Mouse (Mus musculus) hindbrain, postnatal 0 days (tissue): Measurements from ENCODE around the gene 4930562C15Rik. TPM values are rescaled to one million over a fixed set of nuclear protein-coding genes. Genes with fewer than 3 reads are reported as not detected.

Experiments
- ATAC-seq: fragments of 200-750 bp; cut with Nextera tagmentation; 2 replicates; pipeline ENCODE4 v1.8.0; 2017; ENCODE audit warnings: mild to moderate bottlenecking, moderate TSS enrichment, moderate library complexity
- DNase-seq: peaks from one replicate; pipeline ENCODE4 v3.0.0-alpha.2; 2015; ENCODE audit warnings: low spot score
- H3K27ac ChIP-seq: fragments of 300-500 bp; sonication (generic); 2 replicates; pipeline ENCODE4 v1.5.1; 2014; ENCODE audit warnings: mild to moderate bottlenecking
- H3K27me3 ChIP-seq: fragments of 300-500 bp; sonication (generic); 2 replicates; pipeline ENCODE4 v1.6.1; 2014; ENCODE audit warnings: low read length, mixed read lengths; ENCODE audit not compliant: insufficient read depth
- H3K36me3 ChIP-seq: fragments of 300-500 bp; sonication (generic); 2 replicates; pipeline ENCODE4 v1.6.1; 2014; ENCODE audit warnings: low read length, mixed read lengths; ENCODE audit not compliant: insufficient read depth
- H3K4me1 ChIP-seq: fragments of 300-500 bp; sonication (generic); 2 replicates; pipeline ENCODE4 v1.6.1; 2014; ENCODE audit warnings: antibody characterized with exemption, low read length, mixed read lengths; ENCODE audit not compliant: insufficient read depth
- H3K4me2 ChIP-seq: fragments of 300-500 bp; sonication (generic); 2 replicates; pipeline ENCODE4 v1.6.1; 2014; ENCODE audit warnings: low read depth, mild to moderate bottlenecking, low read length, moderate library complexity, mixed read lengths
- H3K4me3 ChIP-seq: fragments of 300-500 bp; sonication (generic); 2 replicates; pipeline ENCODE4 v1.5.1; 2014; ENCODE audit warnings: low read length
- H3K9ac ChIP-seq: fragments of 300-500 bp; sonication (generic); replicated peaks from 2 replicates; pipeline ENCODE4 v1.6.1; 2014; ENCODE audit warnings: mild to moderate bottlenecking, low read length, moderate library complexity, mixed read lengths
- H3K9me3 ChIP-seq: fragments of 300-500 bp; sonication (generic); 2 replicates; pipeline ENCODE4 v1.6.1; 2016; ENCODE audit warnings: low read length, mixed read lengths
- CTCF ChIP-seq: IDR thresholded peaks from 2 replicates; pipeline ENCODE4 v1.5.1; 2016; ENCODE audit warnings: antibody characterized with exemption, control low read depth, low read depth
- WGBS: fragments of 180-500 bp; shearing (Covaris S2); extraction: QIAGEN DNeasy Blood & Tissue Kit; methylation state at CpG from one replicate; pipeline ENCODE4 v1.1.7; 2014; 5-methylcytosine and 5-hydroxymethylcytosine counted together
- polyA plus RNA-seq: library from polyadenylated mRNA; unstranded; fragments of >200 nt; fragmentation: Nextera tagmentation; extraction: Ambion mirVana; gene quantifications from 2 replicates; pipeline ENCODE4 v1.2.1, GENCODE M21; 2015
- total RNA-seq: library from RNA; depleted of rRNA; stranded (reverse); fragments of >200 nt; gene quantifications from 2 replicates; pipeline ENCODE4 v1.2.3, GENCODE M21; 2014

Gene 4930562C15Rik
- total and polyA plus RNA-seq, 2 experiments from 2014 or later: 0.31 TPM; not detected in 1

DNA sequence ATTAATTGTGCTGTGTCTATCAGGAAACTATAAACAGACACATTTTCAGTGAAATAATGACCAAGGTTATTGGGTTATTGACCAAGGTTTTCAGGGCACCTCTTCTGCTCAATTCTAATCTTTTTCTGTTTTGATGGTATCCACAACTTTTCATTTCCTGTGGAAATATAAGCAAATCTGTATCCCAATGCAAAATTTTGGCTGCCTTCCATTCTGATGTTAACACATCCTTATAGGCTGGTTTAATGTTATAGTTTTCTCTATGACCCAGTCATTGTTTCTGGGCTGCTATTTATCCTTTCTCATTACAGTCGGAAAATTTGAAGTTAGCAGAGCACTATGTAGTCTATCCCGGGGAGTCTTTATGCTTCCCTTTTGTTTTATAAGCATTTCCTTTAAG is 64.5 kb downstream of the 4930562C15Rik start:
- H3K4me3 ChIP-seq: no peak overlapping the region
- no peaks in the 10 kb centered on the region for H3K27me3 ChIP-seq
- DNase-seq (no peak), ATAC-seq (no peak)
- WGBS: 82% methylated on average over 2 of the region's 2 CpGs
- H3K27ac ChIP-seq: no peak overlapping the region
- no peak for TF ChIP-seq CTCF
- H3K9me3 ChIP-seq: no peaks in the 10 kb centered on the region
- H3K9ac ChIP-seq: no peak overlapping the region
- H3K4me2 ChIP-seq: no peak overlapping the region
- H3K36me3 ChIP-seq: no peaks in the 10 kb centered on the region
- H3K4me1 ChIP-seq: no peaks in the 10 kb centered on the region

DNA sequence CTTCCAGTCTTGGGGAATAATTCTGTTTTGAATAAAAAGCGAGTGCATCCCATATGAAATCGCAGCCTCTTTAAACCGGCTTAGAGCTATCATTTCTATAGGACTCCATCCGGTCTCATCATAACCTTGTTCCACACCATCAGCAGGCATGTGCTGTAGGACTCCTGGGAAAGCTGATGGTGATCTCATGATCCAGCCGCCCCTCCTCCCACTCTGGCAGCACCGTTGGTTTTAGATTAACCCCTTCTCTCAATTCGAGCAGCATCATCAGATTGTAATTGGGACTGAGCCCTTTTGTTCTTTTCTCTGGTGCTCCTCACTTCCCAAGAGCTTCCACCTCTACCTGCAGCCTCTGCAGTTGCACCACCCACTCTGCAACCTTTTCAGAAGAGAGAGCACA is 66.0 kb downstream of the 4930562C15Rik start:
- Histone ChIP-seq H3K9me3 (no peaks in the 10 kb centered on the region), H3K36me3 (no peaks in the 10 kb centered on the region), H3K9ac (no peak overlapping the region), H3K27me3 (no peaks in the 10 kb centered on the region), H3K4me3 (no peak overlapping the region), H3K27ac (no peak overlapping the region), H3K4me1 (no peaks in the 10 kb centered on the region), H3K4me2 (no peak overlapping the region)
- no peak for ATAC-seq
- TF ChIP-seq CTCF: no peak
- WGBS: 52% methylated on average over 7 of the region's 7 CpGs
- no peak for DNase-seq

DNA sequence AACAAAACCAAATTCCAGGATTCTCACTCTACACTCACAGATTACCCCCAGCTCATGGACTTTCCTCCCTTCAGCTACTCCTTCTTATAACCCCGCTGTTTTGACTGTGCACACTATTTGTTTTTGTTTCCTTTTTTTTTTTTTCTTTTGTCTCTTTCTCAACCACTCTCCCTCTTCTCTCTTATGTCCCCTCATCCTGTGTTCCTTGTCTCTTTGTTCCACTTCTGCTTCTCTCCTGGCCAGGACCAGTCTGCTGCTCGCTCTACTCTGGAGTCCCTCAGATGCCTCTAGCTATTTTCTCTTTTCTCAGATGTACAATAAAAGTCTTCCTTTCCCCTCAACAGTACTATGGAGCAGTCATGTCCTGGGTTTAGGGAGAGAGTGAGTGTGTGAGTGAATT is 67.2 kb downstream of the 4930562C15Rik start:
- H3K27me3 ChIP-seq: no peaks in the 10 kb centered on the region
- no peak for TF ChIP-seq CTCF
- H3K9me3 ChIP-seq: no peaks in the 10 kb centered on the region
- 75% methylated on average over 2 of the region's 2 CpGs for WGBS
- H3K4me3 ChIP-seq: no peak overlapping the region
- no peaks in the 10 kb centered on the region for H3K4me1 ChIP-seq
- no peak overlapping the region for H3K27ac ChIP-seq
- H3K9ac ChIP-seq: no peak overlapping the region
- ATAC-seq: no peak
- H3K36me3 ChIP-seq: no peaks in the 10 kb centered on the region
- no peak for DNase-seq
- H3K4me2 ChIP-seq: no peak overlapping the region

DNA sequence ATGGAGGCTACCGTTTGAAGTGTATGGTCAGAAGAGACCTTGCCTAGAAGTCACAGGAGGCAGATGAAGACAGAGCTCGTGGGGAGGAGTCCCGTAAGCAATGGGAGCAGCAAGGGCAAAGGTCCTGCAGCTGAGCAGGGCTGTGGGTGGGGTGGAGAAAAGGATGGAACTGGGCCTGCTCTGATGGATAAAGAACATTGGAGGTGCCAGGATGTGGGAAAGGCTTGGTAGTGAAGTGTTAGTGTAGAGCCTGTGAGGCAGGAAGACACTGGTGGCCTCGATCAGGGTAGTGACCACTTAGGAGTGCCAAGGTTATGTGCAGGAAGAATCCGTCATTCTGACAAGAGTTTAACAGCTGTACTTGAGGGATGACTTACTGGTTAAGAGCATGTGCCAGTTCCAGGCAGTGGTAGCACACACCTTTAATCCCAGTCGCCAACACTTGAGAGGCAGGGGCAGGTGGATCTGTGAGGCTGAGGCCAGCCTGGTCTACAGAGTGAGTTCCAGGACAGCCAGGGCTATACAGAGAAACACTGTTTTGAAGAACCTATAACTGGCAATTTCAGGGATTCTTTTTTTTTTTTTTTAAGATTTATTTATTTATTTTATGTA is 68.4 kb downstream of the 4930562C15Rik start:
- no peak overlapping the region for H3K9ac ChIP-seq
- no peak for DNase-seq
- H3K36me3 ChIP-seq: no peaks in the 10 kb centered on the region
- H3K4me1 ChIP-seq: no peaks in the 10 kb centered on the region
- no peaks in the 10 kb centered on the region for H3K9me3 ChIP-seq
- H3K4me3 ChIP-seq: no peak overlapping the region
- no peak for TF ChIP-seq CTCF
- no peak for ATAC-seq
- no peak overlapping the region for H3K27ac ChIP-seq
- no peak overlapping the region for H3K4me2 ChIP-seq
- H3K27me3 ChIP-seq: no peaks in the 10 kb centered on the region
- 79% methylated on average over 6 of the region's 6 CpGs for WGBS

DNA sequence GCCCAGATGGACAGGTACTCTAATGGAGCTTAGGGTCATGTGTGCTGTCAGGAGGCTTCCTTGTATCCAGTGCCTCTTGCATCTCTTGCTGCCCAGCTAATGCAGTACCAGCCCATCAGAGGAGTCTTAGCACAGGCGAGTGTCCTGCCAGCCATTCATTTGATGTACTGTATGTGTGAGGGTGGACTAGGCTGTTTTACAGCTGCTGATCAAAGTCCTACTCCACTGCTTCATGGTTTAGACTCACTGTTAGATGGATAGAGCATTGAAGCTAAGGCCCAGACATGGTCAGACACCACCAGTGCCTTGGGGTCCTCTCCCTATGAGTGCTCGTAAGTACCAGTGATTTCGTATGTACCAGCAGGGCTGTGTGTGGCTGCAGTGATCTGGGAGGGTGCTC is 69.7 kb downstream of the 4930562C15Rik start:
- no peak overlapping the region for H3K4me2 ChIP-seq
- H3K4me1 ChIP-seq: no peaks in the 10 kb centered on the region
- H3K27me3 ChIP-seq: no peaks in the 10 kb centered on the region
- H3K36me3 ChIP-seq: no peaks in the 10 kb centered on the region
- H3K4me3 ChIP-seq: no peak overlapping the region
- ATAC-seq (no peak), DNase-seq (no peak)
- no peaks in the 10 kb centered on the region for H3K9me3 ChIP-seq
- H3K9ac ChIP-seq: no peak overlapping the region
- no peak for TF ChIP-seq CTCF
- no peak overlapping the region for H3K27ac ChIP-seq
- 90% methylated on average over 3 of the region's 3 CpGs for WGBS

DNA sequence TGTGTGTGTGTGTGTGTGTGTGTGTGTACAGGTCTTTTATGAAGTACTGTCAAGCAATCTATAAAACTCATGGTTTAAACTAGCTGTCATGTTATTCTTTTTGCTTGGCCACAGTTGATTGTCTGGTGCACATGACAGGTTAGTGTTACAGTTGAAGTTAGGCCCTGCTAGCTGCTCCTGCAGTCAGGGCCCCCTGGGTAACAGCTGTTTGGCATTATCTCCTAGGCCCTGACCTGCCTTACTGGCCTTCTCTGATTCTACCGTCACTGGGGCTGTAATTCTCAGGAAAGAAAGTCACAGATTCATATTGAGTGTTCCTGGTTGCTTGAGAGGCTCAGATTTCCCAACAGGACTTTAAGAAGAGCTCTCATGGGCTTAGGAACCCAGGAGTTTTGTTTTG is 70.4 kb downstream of the 4930562C15Rik start:
- ATAC-seq: no peak
- no peak overlapping the region for H3K9ac ChIP-seq
- H3K27ac ChIP-seq: no peak overlapping the region
- DNase-seq: no peak
- 53% methylated on average over 1 of the region's 1 CpGs for WGBS
- no peaks in the 10 kb centered on the region for H3K9me3 ChIP-seq
- H3K36me3 ChIP-seq: no peaks in the 10 kb centered on the region
- H3K4me3 ChIP-seq: no peak overlapping the region
- no peaks in the 10 kb centered on the region for H3K27me3 ChIP-seq
- TF ChIP-seq CTCF: no peak
- H3K4me2 ChIP-seq: no peak overlapping the region
- H3K4me1 ChIP-seq: no peaks in the 10 kb centered on the region

DNA sequence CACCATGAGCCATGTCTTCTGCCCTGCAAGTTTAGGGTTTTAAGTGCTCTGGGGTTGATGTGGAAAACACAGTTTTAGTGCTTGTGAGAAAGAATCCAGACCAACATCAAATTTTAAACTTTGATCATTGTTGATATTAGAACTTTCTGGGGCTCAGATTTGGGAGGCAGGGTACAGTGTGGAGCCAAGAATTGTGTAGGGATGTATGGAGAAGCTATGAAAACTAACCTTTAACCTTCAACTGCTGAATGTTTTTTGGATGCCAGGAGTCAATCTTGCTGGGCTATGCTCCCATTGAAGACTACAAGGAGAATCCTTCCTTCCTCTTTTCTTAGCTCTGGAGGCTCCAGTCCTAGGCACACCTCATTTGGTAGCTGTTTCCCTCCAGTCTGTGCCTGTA is 71.3 kb downstream of the 4930562C15Rik start:
- no peak overlapping the region for H3K9ac ChIP-seq

More for the DNA sequence above, 71.3 kb downstream of the 4930562C15Rik start:
- TF ChIP-seq CTCF: no peak
- no peak overlapping the region for H3K27ac ChIP-seq
- H3K36me3 ChIP-seq: peaks cover 9% of the 10 kb centered on the region
- no peak for ATAC-seq
- H3K27me3 ChIP-seq: no peaks in the 10 kb centered on the region
- no peak overlapping the region for H3K4me2 ChIP-seq
- no peaks in the 10 kb centered on the region for H3K9me3 ChIP-seq
- no peaks in the 10 kb centered on the region for H3K4me1 ChIP-seq
- no peak overlapping the region for H3K4me3 ChIP-seq
- DNase-seq: no peak
